Mouse (Mus musculus) CH12.LX (cell line): Measurements from ENCODE around the gene Yy1. TPM values are rescaled to one million over a fixed set of nuclear protein-coding genes. Genes with fewer than 3 reads are reported as not detected.

Experiments
- DNase-seq: peaks from one replicate; pipeline ENCODE4 v3.0.0-alpha.2; 2013; ENCODE audit errors: extremely low read depth
- H3K27ac ChIP-seq: 2 replicates; pipeline ENCODE4 v1.5.1; 2012; ENCODE audit warnings: low read depth, mild to moderate bottlenecking, control low read depth, moderate library complexity; ENCODE audit not compliant: insufficient read depth
- H3K27me3 ChIP-seq: replicated peaks from 2 replicates; pipeline ENCODE3; 2012; ENCODE audit warnings: inconsistent platforms
- H3K36me3 ChIP-seq, 2 experiments: replicated peaks in 1 of 2; 2 replicates each; pipeline versions ENCODE3 to v1.6.1; 2012; ENCODE audit warnings: inconsistent platforms in 1 of 2, low read length in 1 of 2, mild to moderate bottlenecking in 1 of 2, mixed read lengths in 1 of 2, moderate library complexity in 1 of 2; ENCODE audit not compliant: control insufficient read depth in 1 of 2, insufficient read depth in 1 of 2
- H3K4me1 ChIP-seq, 2 experiments: 2 replicates each; pipeline ENCODE4 v1.6.1; 2012; ENCODE audit warnings: inconsistent platforms in 1 of 2, moderate library complexity in 1 of 2; ENCODE audit not compliant: insufficient read depth in 2 of 2, control insufficient read depth in 1 of 2
- H3K4me2 ChIP-seq: 2 replicates; pipeline ENCODE4 v1.6.1; 2012; ENCODE audit warnings: low read depth, mild to moderate bottlenecking, control low read depth; ENCODE audit not compliant: poor library complexity, insufficient read depth, severe bottlenecking
- H3K4me3 ChIP-seq, 3 experiments: fragments of 150-350 bp in 1 of 3; sonication (generic) in 1 of 3; replicated peaks in 1 of 3; 2 replicates each; pipeline versions ENCODE3 to v1.5.1; 2011 to 2012; ENCODE audit warnings: low read depth in 2 of 3, low read length in 2 of 3, mild to moderate bottlenecking in 2 of 3, moderate library complexity in 2 of 3, control low read depth in 1 of 3, improper control_type of control experiment in 1 of 3, inconsistent platforms in 1 of 3, mixed read lengths in 1 of 3; ENCODE audit not compliant: poor library complexity in 1 of 3
- H3K79me2 ChIP-seq: replicated peaks from 2 replicates; pipeline ENCODE4 v1.6.1; 2012; ENCODE audit warnings: mild to moderate bottlenecking, moderate library complexity; ENCODE audit not compliant: control insufficient read depth, poor library complexity, insufficient read depth, severe bottlenecking; ENCODE audit errors: extremely low read depth
- H3K9ac ChIP-seq: 2 replicates; pipeline ENCODE4 v1.6.1; 2012; ENCODE audit warnings: low read depth, mild to moderate bottlenecking, control low read depth, moderate library complexity; ENCODE audit not compliant: insufficient read depth
- H3K9me3 ChIP-seq: replicated peaks from 2 replicates; pipeline ENCODE3; 2012; ENCODE audit warnings: low read length, inconsistent platforms, mixed read lengths
- BHLHE40 ChIP-seq: IDR thresholded peaks from 2 replicates; pipeline ENCODE4 v1.6.1; 2011; ENCODE audit warnings: mild to moderate bottlenecking, low read depth, low read length, improper control_type of control experiment
- CHD1 ChIP-seq: IDR thresholded peaks from 2 replicates; pipeline ENCODE4 v1.6.1; 2012; ENCODE audit warnings: low read depth, low read length, improper control_type of control experiment, inconsistent platforms
- CHD2 ChIP-seq: IDR thresholded peaks from 2 replicates; pipeline ENCODE4 v1.6.1; 2011; ENCODE audit warnings: low read length, improper control_type of control experiment
- ELF1 ChIP-seq: IDR thresholded peaks from 2 replicates; pipeline ENCODE4 v1.6.1; 2014; ENCODE audit warnings: low read depth, mild to moderate bottlenecking, inconsistent platforms, low read length, improper control_type of control experiment
- JUND ChIP-seq: conservative IDR thresholded peaks from 2 replicates; pipeline ENCODE4 v1.6.1; 2011; ENCODE audit warnings: low read depth, low read length, improper control_type of control experiment
- KAT2A ChIP-seq: IDR thresholded peaks from 2 replicates; pipeline ENCODE4 v1.6.1; 2012; ENCODE audit warnings: low read length, improper control_type of control experiment, inconsistent platforms; ENCODE audit not compliant: insufficient replicate concordance
- MAFK ChIP-seq: IDR thresholded peaks from 2 replicates; pipeline ENCODE4 v1.6.1; 2011; ENCODE audit warnings: low read length, improper control_type of control experiment; ENCODE audit not compliant: insufficient replicate concordance
- MAX ChIP-seq: IDR thresholded peaks from 2 replicates; pipeline ENCODE4 v1.6.1; 2011; ENCODE audit warnings: low read length, improper control_type of control experiment
- MAZ ChIP-seq: IDR thresholded peaks from 2 replicates; pipeline ENCODE4 v1.6.1; 2012; ENCODE audit warnings: low read depth, mild to moderate bottlenecking, inconsistent platforms, low read length, improper control_type of control experiment, moderate library complexity
- MEF2A ChIP-seq: IDR thresholded peaks from 2 replicates; pipeline ENCODE4 v1.6.1; 2014; ENCODE audit warnings: low read depth, mild to moderate bottlenecking, inconsistent platforms, low read length, improper control_type of control experiment, borderline replicate concordance
- MYC ChIP-seq: IDR thresholded peaks from 2 replicates; pipeline ENCODE4 v1.6.1; 2011; ENCODE audit warnings: low read depth, mild to moderate bottlenecking, improper control_type of control experiment, low read length
- NRF1 ChIP-seq: IDR thresholded peaks from 2 replicates; pipeline ENCODE4 v1.6.1; 2014; ENCODE audit warnings: low read depth, mild to moderate bottlenecking, inconsistent platforms, low read length, improper control_type of control experiment, moderate library complexity
- PAX5 ChIP-seq: IDR thresholded peaks from 2 replicates; pipeline ENCODE4 v1.6.1; 2012; ENCODE audit warnings: low read length, inconsistent platforms, mixed read lengths
- POLR2A ChIP-seq: IDR thresholded peaks from 2 replicates; pipeline ENCODE4 v1.6.1; 2011; ENCODE audit warnings: low read depth, mild to moderate bottlenecking, improper control_type of control experiment, low read length
- RAD21 ChIP-seq: IDR thresholded peaks from 2 replicates; pipeline ENCODE4 v1.6.1; 2011; ENCODE audit warnings: low read depth, mild to moderate bottlenecking, low read length, improper control_type of control experiment, moderate library complexity
- RCOR1 ChIP-seq: conservative IDR thresholded peaks from 2 replicates; pipeline ENCODE4 v1.6.1; 2012; ENCODE audit warnings: low read depth, mild to moderate bottlenecking, inconsistent platforms, low read length, improper control_type of control experiment
- SIN3A ChIP-seq: IDR thresholded peaks from 2 replicates; pipeline ENCODE4 v1.6.1; 2012; ENCODE audit warnings: low read length, improper control_type of control experiment, inconsistent platforms
- TCF12 ChIP-seq: IDR thresholded peaks from 2 replicates; pipeline ENCODE4 v1.6.1; 2014; ENCODE audit warnings: low read depth, mild to moderate bottlenecking, inconsistent platforms, low read length, improper control_type of control experiment
- ZKSCAN1 ChIP-seq: IDR thresholded peaks from 2 replicates; pipeline ENCODE4 v1.6.1; 2012; ENCODE audit warnings: low read depth, inconsistent platforms, low read length, improper control_type of control experiment, borderline replicate concordance
- ZMIZ1 ChIP-seq: IDR thresholded peaks from 2 replicates; pipeline ENCODE4 v1.6.1; 2012; ENCODE audit warnings: low read depth, mild to moderate bottlenecking, inconsistent platforms, low read length, improper control_type of control experiment
- dilution Hi-C: fragments of 300-500 bp; cut with MboI; formaldehyde crosslinking; loops from 2 replicates; pipeline ENCODE4 v1.14.3; 2020; ENCODE audit warnings: low sequenced_read_pairs; ENCODE audit not compliant: extremely low pct_unique_long_range_greater_than_20kb, extremely low pct_ligation_motif_present
- in situ Hi-C: fragments of 300-500 bp; cut with MboI; formaldehyde crosslinking; loops from 3 replicates; pipeline ENCODE4 v1.14.3; 2019; ENCODE audit warnings: low sequenced_read_pairs, low pct_ligation_motif_present, low pct_unique_long_range_greater_than_20kb, mixed read lengths
- polyA plus RNA-seq: library from polyadenylated mRNA; unstranded; fragments of >175 nt; gene quantifications from 2 replicates; pipeline ENCODE4 v1.2.1, GENCODE M21; 2012; ENCODE audit warnings: low read depth; ENCODE audit not compliant: insufficient read length
- total RNA-seq, 2 experiments: library from RNA; depleted of rRNA; stranded (reverse); fragments of 300-350 nt in 1 of 2; fragments of >200 nt in 1 of 2; gene quantifications; 2 replicates each; pipeline ENCODE4 v1.2.3; 2012 to 2014

Gene Yy1
- total and polyA plus RNA-seq, 3 experiments, result 30.8 to 56.8 (median 51.7) TPM

DNA sequence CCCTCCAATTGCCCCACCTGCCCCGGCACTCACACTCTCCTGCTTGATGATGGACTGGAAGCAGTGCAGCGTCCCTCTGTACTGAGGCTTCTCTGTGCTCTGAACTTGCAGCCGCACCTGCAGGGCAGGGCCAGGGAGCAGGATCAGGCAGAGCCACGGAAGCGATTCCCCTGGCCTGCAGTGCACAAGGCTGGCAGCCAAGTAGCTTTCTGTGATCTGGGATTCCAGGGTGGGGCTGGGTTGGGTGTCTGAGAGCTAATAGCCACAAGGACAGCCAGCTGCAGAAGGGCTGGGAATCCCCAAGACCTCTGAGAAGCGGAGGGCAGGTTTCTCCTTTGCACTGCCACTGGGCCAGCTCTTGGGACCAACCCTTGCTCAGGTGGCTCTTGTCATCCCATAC is 34.9 kb downstream of the Yy1 start:
- Histone ChIP-seq H3K79me2 (no peaks in the 10 kb centered on the region), H3K9me3 (peaks cover 3% of the 10 kb centered on the region), H3K4me1 (peaks cover 0 to 6% of the 10 kb centered on the region in 2 experiments; a peak in 1 of 4 replicates), H3K27me3 (no peaks in the 10 kb centered on the region), H3K4me2 (no peak overlapping the region), H3K4me3 (no peak overlapping the region), H3K36me3 (peaks cover 8 to 70% of the 10 kb centered on the region in 2 experiments), H3K27ac (no peak overlapping the region), H3K9ac (no peak overlapping the region)
- dilution Hi-C loops (no loop called here), in situ Hi-C loops (no loop called here)
- no peak for DNase-seq
- TF ChIP-seq ZKSCAN1 (no peak), PAX5 (no peak), MAX (no peak), RAD21 (no peak), KAT2A (no peak), SIN3A (no peak), CHD2 (no peak), MAFK (no peak), BHLHE40 (no peak), RCOR1 (no peak), MYC (no peak), JUND (no peak), ZMIZ1 (no peak), ELF1 (no peak), NRF1 (no peak), MAZ (no peak), MEF2A (no peak)

DNA sequence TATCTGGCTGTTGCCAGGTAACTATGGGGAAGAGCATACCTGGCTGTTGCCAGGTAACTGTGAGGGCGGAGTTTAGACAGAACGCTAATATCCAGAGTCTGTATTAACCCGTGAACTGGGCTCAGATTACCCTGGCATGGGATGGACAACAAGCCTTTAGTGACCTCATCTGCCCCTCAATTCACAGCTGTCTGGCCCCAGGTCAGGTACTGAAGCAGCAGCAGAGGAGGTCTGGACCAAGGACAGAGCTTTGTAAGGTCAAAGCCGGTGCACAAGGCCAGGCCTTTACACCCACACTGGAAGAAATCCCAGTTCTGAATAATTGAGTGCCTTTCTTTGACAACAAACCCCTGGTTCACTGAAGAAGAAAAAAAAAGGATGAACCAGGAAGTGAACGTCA is 36.9 kb downstream of the Yy1 start:
- Histone ChIP-seq H3K9me3 (peaks cover 3% of the 10 kb centered on the region), H3K4me3 (no peak overlapping the region), H3K79me2 (no peaks in the 10 kb centered on the region), H3K27me3 (no peaks in the 10 kb centered on the region), H3K27ac (no peak overlapping the region), H3K9ac (no peak overlapping the region), H3K4me1 (peaks cover 0 to 6% of the 10 kb centered on the region in 2 experiments; a peak in 1 of 4 replicates), H3K36me3 (peaks cover 8 to 77% of the 10 kb centered on the region in 2 experiments), H3K4me2 (no peak overlapping the region)
- no peak for TF ChIP-seq PAX5
- TF ChIP-seq POLR2A, result no peak
- no peak for TF ChIP-seq MEF2A
- no peak for TF ChIP-seq CHD1
- no peak for TF ChIP-seq TCF12
- DNase-seq, result no peak
- in situ Hi-C loops (no loop called here), dilution Hi-C loops (no loop called here)
